Mouse (Mus musculus) adipocyte (in vitro differentiated cells): ENCODE data around the gene Samd8.
A peak's percentile ranks its signal among the peaks of the same experiment; 100 is the strongest.

Source experiments
- DNase-seq: peaks from one replicate; pipeline ENCODE4 v3.0.0-alpha.2; 2016; ENCODE audit warnings: low spot score

Gene Samd8

GRCm38 (mm10) chr14:21830876-21831767, 80.8 kb downstream of the Samd8 start:
- DNase-seq: peak; percentile 94

GRCm38 (mm10) chr14:21831830-21832403, 81.6 kb downstream of the Samd8 start:
- DNase-seq: no peak

- DNase-seq: no peak
Observed at GRCm38 (mm10) chr14:21838336-21839017, 88.1 kb downstream of the Samd8 start.

GRCm38 (mm10) chr14:21841819-21842592, 91.7 kb downstream of the Samd8 start:
- DNase-seq: no peak

- no peak for DNase-seq
Observed at GRCm38 (mm10) chr14:21843263-21843662, 92.9 kb downstream of the Samd8 start.

- no peak for DNase-seq
Observed at GRCm38 (mm10) chr14:21846827-21847380, 96.6 kb downstream of the Samd8 start.

GRCm38 (mm10) chr14:21847381-21848165, 97.2 kb downstream of the Samd8 start:
- DNase-seq: no peak
